22 mouse cellular contexts compared by ENCODE assay signal in genomic region chr14:12079833-12080401, GRCm38 (mm10).
DNase-seq lines count a peak whose midpoint lies in the region; ATAC-seq lines count a peak whose summit lies in the region.
"Had no signal": no experiment of that assay in that cellular context is flagged by ENCODE, and none has a peak within 500 bp of the region (broad histone marks: within the 10 kb centered on the region; RNA-seq: fewer than 3 reads in every experiment).

No protein-coding gene starts in this region.

- H3K4me1 ChIP-seq in forebrain, embryonic 12.5 days = peaks cover 36% of the 10 kb centered on the region
- peaks cover 12% of the 10 kb centered on the region for H3K4me1 ChIP-seq in forebrain, embryonic 16.5 days (replicated peaks; ENCODE audit: control insufficient read depth, insufficient read depth, low read length)
- peaks cover 34% of the 10 kb centered on the region for H3K4me1 ChIP-seq in hindbrain, embryonic 13.5 days (replicated peaks)
- H3K4me1 ChIP-seq in neural tube, embryonic 12.5 days = peaks cover 34% of the 10 kb centered on the region
- H3K4me1 ChIP-seq: liver, embryonic 12.5 days had no signal

- H3K9ac ChIP-seq in forebrain, embryonic 12.5 days = no peak overlapping the region
- no peak overlapping the region for H3K9ac ChIP-seq in forebrain, embryonic 16.5 days (replicated peaks; ENCODE audit: low read depth, low read length)
- no peak overlapping the region for H3K9ac ChIP-seq in hindbrain, embryonic 13.5 days
- no peak overlapping the region for H3K9ac ChIP-seq in neural tube, embryonic 12.5 days
- H3K9ac ChIP-seq: heart, embryonic 15.5 days; limb, embryonic 13.5 days; liver, embryonic 12.5 days had no signal

- no peak overlapping the region for H3K4me2 ChIP-seq in forebrain, embryonic 12.5 days
- no peak overlapping the region for H3K4me2 ChIP-seq in forebrain, embryonic 16.5 days (ENCODE audit: low read length)
- H3K4me2 ChIP-seq in hindbrain, embryonic 13.5 days = no peak overlapping the region
- H3K4me2 ChIP-seq in neural tube, embryonic 12.5 days (replicated peaks) = no peak overlapping the region
- H3K4me2 ChIP-seq: heart, embryonic 15.5 days; limb, embryonic 13.5 days; liver, embryonic 12.5 days; midbrain, embryonic 11.5 days had no signal

- H3K36me3 ChIP-seq in forebrain, embryonic 12.5 days (replicated peaks) = no peaks in the 10 kb centered on the region
- no peaks in the 10 kb centered on the region for H3K36me3 ChIP-seq in forebrain, embryonic 16.5 days (ENCODE audit: control insufficient read depth, insufficient read depth)
- no peaks in the 10 kb centered on the region for H3K36me3 ChIP-seq in hindbrain, embryonic 13.5 days
- H3K36me3 ChIP-seq in neural tube, embryonic 12.5 days = no peaks in the 10 kb centered on the region
- H3K36me3 ChIP-seq: embryonic facial prominence, embryonic 10.5 days; heart, embryonic 15.5 days; limb, embryonic 13.5 days; liver, embryonic 12.5 days had no signal

- H3K27ac ChIP-seq in forebrain, embryonic 12.5 days = no peak overlapping the region
- no peak overlapping the region for H3K27ac ChIP-seq in forebrain, embryonic 16.5 days (ENCODE audit: low read length)
- H3K27ac ChIP-seq in hindbrain, embryonic 13.5 days = peak overlapping the region; percentile 56
- H3K27ac ChIP-seq in neural tube, embryonic 12.5 days = no peak overlapping the region
- H3K27ac ChIP-seq: embryonic facial prominence, embryonic 10.5 days; heart, embryonic 15.5 days; limb, embryonic 13.5 days; liver, embryonic 12.5 days had no signal

- H3K4me3 ChIP-seq in forebrain, embryonic 12.5 days (replicated peaks) = no peak overlapping the region
- H3K4me3 ChIP-seq in forebrain, embryonic 16.5 days (replicated peaks; ENCODE audit: low read length) = no peak overlapping the region
- no peak overlapping the region for H3K4me3 ChIP-seq in hindbrain, embryonic 13.5 days
- no peak overlapping the region for H3K4me3 ChIP-seq in neural tube, embryonic 12.5 days
- H3K4me3 ChIP-seq: embryonic facial prominence, embryonic 10.5 days; heart, embryonic 15.5 days; limb, embryonic 13.5 days; liver, embryonic 12.5 days had no signal

- 12% methylated on average over 4 of the region's 4 CpGs for WGBS in forebrain, embryonic 12.5 days
- WGBS in forebrain, embryonic 16.5 days = 10% methylated on average over 4 of the region's 4 CpGs
- WGBS in hindbrain, embryonic 13.5 days = 35% methylated on average over 4 of the region's 4 CpGs
- WGBS in neural tube, embryonic 12.5 days = 22% methylated on average over 4 of the region's 4 CpGs

- peak; percentile 19 for DNase-seq in MN1 (ENCODE audit: low spot score)
- DNase-seq in gastrocnemius, postnatal 10 days = no peak
- DNase-seq in urinary bladder, postnatal 10 days (ENCODE audit: low spot score) = no peak
- DNase-seq in right cerebral cortex, postnatal 4 days = no peak
- DNase-seq: adrenal gland, postnatal 25 days; cerebellum, adult 9-11 months; gastrocnemius, postnatal 36 days; heart, postnatal 36 days; kidney, postnatal 36 days; lung, adult 18-20 months; lung, postnatal 10 days; thymus, postnatal 14 days had no signal

- H3K9me3 ChIP-seq in forebrain, embryonic 12.5 days = no peaks in the 10 kb centered on the region
- H3K9me3 ChIP-seq in forebrain, embryonic 16.5 days (ENCODE audit: control insufficient read depth, low read length) = no peaks in the 10 kb centered on the region
- no peaks in the 10 kb centered on the region for H3K9me3 ChIP-seq in hindbrain, embryonic 13.5 days
- H3K9me3 ChIP-seq in neural tube, embryonic 12.5 days = no peaks in the 10 kb centered on the region
- H3K9me3 ChIP-seq: embryonic facial prominence, embryonic 10.5 days; heart, embryonic 15.5 days; limb, embryonic 13.5 days; liver, embryonic 12.5 days had no signal

- H3K27me3 ChIP-seq in forebrain, embryonic 12.5 days = 0 out of 2 replicates have a peak, but pooled peaks cover 5% of the 10 kb centered on the region
- H3K27me3 ChIP-seq in forebrain, embryonic 16.5 days (replicated peaks; ENCODE audit: control insufficient read depth, insufficient read depth, low read length) = no peaks in the 10 kb centered on the region
- H3K27me3 ChIP-seq in hindbrain, embryonic 13.5 days = no peaks in the 10 kb centered on the region
- H3K27me3 ChIP-seq in neural tube, embryonic 12.5 days (replicated peaks) = no peaks in the 10 kb centered on the region
- H3K27me3 ChIP-seq: heart, embryonic 15.5 days; limb, embryonic 13.5 days; liver, embryonic 12.5 days had no signal

- ATAC-seq in forebrain, embryonic 12.5 days (ENCODE audit: low FRiP score) = peak; percentile 62; the same call in 1 of the 2 replicates
- no peak for ATAC-seq in forebrain, embryonic 16.5 days
- peak; percentile 58 for ATAC-seq in hindbrain, embryonic 13.5 days (ENCODE audit: low FRiP score)
- ATAC-seq in neural tube, embryonic 12.5 days (ENCODE audit: low FRiP score, low read depth) = peak; percentile 51
- ATAC-seq: intestine, embryonic 16.5 days; liver, embryonic 12.5 days had no signal
